Mouse (Mus musculus) ES-Bruce4 (cell line): ENCODE results near the gene Epb41l5.

Experiments used
- CTCF ChIP-seq: IDR thresholded peaks from one replicate; pipeline ENCODE4 v1.8.1; 2011; ENCODE audit warnings: low read depth, low read length
- POLR2A ChIP-seq: IDR thresholded peaks from one replicate; pipeline ENCODE4 v1.8.1; 2011; ENCODE audit warnings: low read length; ENCODE audit not compliant: insufficient read depth

GRCm38 (mm10) chr1:119630428-119630827, 18.4 kb downstream of the Epb41l5 start:
- TF ChIP-seq POLR2A (no peak), CTCF (no peak)
